Mouse (Mus musculus) midbrain, embryonic 14.5 days (tissue): ENCODE data around the gene 1700034J05Rik. TPM values are rescaled to one million over a fixed set of nuclear protein-coding genes. Genes with fewer than 3 reads are reported as not detected.

Experiments used
- ATAC-seq: fragments of 200-750 bp; cut with Nextera tagmentation; 2 replicates; pipeline ENCODE4 v1.8.0; 2017; ENCODE audit warnings: moderate number of reproducible peaks, moderate library complexity; ENCODE audit not compliant: low FRiP score, low TSS enrichment
- DNase-seq: peaks from one replicate; pipeline ENCODE4 v3.0.0-alpha.2; 2015
- H3K27ac ChIP-seq: fragments of 300-500 bp; sonication (generic); replicated peaks from 2 replicates; pipeline ENCODE4 v1.5.1; 2014; ENCODE audit warnings: mild to moderate bottlenecking, low read depth, low read length, moderate library complexity
- H3K27me3 ChIP-seq: fragments of 300-500 bp; sonication (generic); 2 replicates; pipeline ENCODE4 v1.6.1; 2014; ENCODE audit warnings: low read length, control low read depth, mixed read lengths; ENCODE audit not compliant: control insufficient read depth, insufficient read depth
- H3K36me3 ChIP-seq: fragments of 300-500 bp; sonication (generic); 2 replicates; pipeline ENCODE4 v1.6.1; 2014; ENCODE audit warnings: low read length, control low read depth; ENCODE audit not compliant: control insufficient read depth, insufficient read depth
- H3K4me1 ChIP-seq: fragments of 300-500 bp; sonication (generic); 2 replicates; pipeline ENCODE4 v1.6.1; 2014; ENCODE audit warnings: mild to moderate bottlenecking, antibody characterized with exemption, low read length, control low read depth; ENCODE audit not compliant: control insufficient read depth, insufficient read depth
- H3K4me2 ChIP-seq: fragments of 300-500 bp; sonication (generic); 2 replicates; pipeline ENCODE4 v1.6.1; 2014; ENCODE audit warnings: mild to moderate bottlenecking, low read length, moderate library complexity
- H3K4me3 ChIP-seq: fragments of 300-500 bp; sonication (generic); replicated peaks from 2 replicates; pipeline ENCODE4 v1.5.1; 2014; ENCODE audit warnings: low read depth, low read length
- H3K9ac ChIP-seq: fragments of 300-500 bp; sonication (generic); replicated peaks from 2 replicates; pipeline ENCODE4 v1.6.1; 2014; ENCODE audit warnings: mild to moderate bottlenecking, low read length, moderate library complexity
- H3K9me3 ChIP-seq: fragments of 300-500 bp; sonication (generic); 2 replicates; pipeline ENCODE4 v1.6.1; 2016; ENCODE audit warnings: low read length, control low read depth, mixed read lengths; ENCODE audit not compliant: control insufficient read depth
- WGBS: fragments of 180-500 bp; shearing (Covaris S2); extraction: QIAGEN DNeasy Blood & Tissue Kit; methylation state at CpG from one replicate; pipeline ENCODE4 v1.1.7; 2014; 5-methylcytosine and 5-hydroxymethylcytosine counted together
- polyA plus RNA-seq: library from polyadenylated mRNA; unstranded; fragments of >200 nt; fragmentation: Nextera tagmentation; extraction: Ambion mirVana; gene quantifications from 2 replicates; pipeline ENCODE4 v1.2.1, GENCODE M21; 2014

1700034J05Rik gene
- polyA plus RNA-seq, 1 experiment from 2014 or later, result not detected

DNA sequence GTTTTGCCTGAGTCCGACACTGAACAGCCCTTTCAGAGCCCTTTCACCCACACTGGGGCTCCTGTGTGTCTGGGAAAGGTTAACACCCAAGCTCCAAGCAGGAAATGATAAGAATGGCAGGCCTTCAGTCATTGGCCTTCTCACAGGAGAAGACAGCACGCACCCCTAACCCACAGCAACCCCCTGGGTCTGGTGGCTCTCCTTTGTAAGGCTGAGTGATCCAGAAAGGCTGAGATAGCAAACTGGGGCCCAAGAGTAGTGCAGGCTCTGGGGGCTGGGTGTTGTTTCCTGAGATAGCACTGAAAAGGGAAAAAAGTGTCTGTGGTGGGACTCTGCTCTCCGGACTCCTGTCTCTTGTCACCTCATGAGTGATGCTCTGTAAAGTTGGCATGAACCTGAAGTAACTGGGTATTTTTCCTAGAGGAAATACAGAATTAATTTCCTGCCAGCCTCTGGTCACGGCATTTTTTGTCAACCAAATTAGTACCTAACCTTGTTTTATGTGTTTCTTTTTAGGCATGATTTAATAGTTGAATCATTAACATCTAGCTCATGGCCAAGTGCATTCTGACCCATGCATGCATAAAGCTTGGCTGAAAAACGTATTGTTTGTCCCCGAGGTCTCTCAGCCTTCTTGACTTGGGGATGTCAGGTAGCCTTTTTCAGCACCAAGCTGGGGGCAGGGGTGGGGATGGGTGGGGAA is 7.7 kb downstream of the 1700034J05Rik start:
- no peaks in the 10 kb centered on the region for H3K9me3 ChIP-seq
- H3K36me3 ChIP-seq, result no peaks in the 10 kb centered on the region
- no peak overlapping the region for H3K4me2 ChIP-seq
- 84% methylated on average over 6 of the region's 6 CpGs for WGBS
- ATAC-seq (no peak), DNase-seq (no peak)
- no peak overlapping the region for H3K4me3 ChIP-seq
- no peak overlapping the region for H3K27ac ChIP-seq
- H3K27me3 ChIP-seq, result no peaks in the 10 kb centered on the region
- no peak overlapping the region for H3K9ac ChIP-seq
- peaks cover 8% of the 10 kb centered on the region; the same call in 1 of the 2 replicates for H3K4me1 ChIP-seq

DNA sequence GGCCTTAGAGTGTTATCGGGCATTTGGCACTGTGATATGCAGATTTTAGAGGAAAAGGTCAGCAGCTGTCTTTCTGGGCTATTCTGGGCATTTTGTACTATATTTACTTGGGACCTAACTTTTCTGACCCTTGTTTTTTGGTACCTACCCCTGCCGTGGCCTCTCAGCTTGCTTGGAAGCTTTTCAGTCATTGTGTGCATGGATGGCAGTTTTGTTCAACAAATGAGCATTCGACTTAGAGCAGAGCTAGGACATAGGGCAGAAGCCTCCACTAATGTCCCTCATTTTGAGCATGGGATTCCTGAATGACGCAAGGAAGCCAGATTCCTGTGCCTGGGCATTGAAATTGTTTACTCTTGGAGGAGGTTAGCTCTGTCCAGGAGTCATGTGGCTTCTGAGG is 9.4 kb downstream of the 1700034J05Rik start:
- ATAC-seq, result no peak
- Histone ChIP-seq H3K36me3 (no peaks in the 10 kb centered on the region), H3K9ac (no peak overlapping the region)

DNA sequence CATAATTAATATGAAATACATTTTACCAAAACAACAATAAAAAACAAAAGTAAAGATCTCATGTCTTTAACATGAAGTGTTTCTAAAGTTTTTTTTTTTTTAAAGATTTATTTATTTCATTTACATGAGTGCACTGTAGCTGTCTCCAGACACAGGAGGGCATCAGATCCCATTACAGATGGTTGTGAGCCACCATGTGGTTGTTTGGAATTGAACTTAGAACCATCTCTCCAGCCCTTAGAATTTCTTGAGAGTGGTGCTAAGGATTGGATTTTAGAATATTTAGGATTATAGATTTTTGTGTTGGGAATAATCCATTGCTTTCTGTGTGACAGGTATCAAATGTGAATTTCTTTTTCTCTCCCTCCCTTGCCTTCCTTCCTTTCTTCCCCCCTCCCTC is 10.2 kb downstream of the 1700034J05Rik start:
- no peaks in the 10 kb centered on the region for H3K27me3 ChIP-seq
- no peaks in the 10 kb centered on the region for H3K9me3 ChIP-seq
- H3K27ac ChIP-seq, result no peak overlapping the region
- H3K36me3 ChIP-seq, result no peaks in the 10 kb centered on the region
- DNase-seq, result no peak
- no peak overlapping the region for H3K4me2 ChIP-seq
- no peak overlapping the region for H3K9ac ChIP-seq
- ATAC-seq, result no peak
- H3K4me1 ChIP-seq, result no peaks in the 10 kb centered on the region
- H3K4me3 ChIP-seq, result no peak overlapping the region

More for the DNA sequence above, 9.4 kb downstream of the 1700034J05Rik start:
- no peaks in the 10 kb centered on the region for H3K4me1 ChIP-seq
- no peaks in the 10 kb centered on the region for H3K9me3 ChIP-seq
- no peak overlapping the region for H3K27ac ChIP-seq
- H3K4me2 ChIP-seq, result no peak overlapping the region
- no peak overlapping the region for H3K4me3 ChIP-seq
- H3K27me3 ChIP-seq, result no peaks in the 10 kb centered on the region
- no peak for DNase-seq
- WGBS, result 59% methylated on average over 4 of the region's 4 CpGs

DNA sequence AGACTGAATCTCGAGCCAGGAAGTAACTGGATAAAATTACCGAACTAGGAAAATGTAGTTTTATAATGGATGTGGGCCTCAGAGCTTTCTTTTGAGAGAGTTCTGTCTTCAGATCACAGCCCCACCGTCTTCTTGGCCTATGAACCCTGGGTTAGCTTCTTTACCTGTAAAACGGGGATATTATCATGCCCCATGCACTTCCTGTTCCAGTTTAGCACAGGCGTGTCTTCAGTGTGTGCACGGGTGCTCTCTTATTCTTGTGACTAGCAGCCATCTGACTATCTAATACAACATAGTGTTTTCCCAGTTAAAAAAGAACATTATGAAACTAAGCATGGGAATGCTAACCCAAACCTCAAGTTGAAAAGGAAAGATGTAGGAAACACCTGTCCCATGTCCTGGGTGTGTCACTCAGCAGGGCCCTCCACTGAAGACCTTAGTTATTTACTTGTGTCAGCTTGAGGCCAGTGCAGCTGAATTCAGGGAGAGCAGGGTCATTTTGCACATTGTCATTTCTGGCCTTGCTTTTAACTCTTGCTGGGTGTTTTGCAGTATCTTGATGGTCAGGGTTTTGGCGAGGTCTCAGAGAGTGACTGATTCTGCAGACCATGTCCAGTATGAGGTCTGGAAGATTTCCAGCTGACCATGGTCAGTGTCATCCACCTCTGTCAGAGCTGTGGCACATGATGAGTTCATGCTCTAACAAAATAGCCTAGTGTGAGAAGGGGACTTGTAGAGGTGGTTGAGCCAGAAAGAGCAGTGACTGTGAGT is 12.5 kb downstream of the 1700034J05Rik start:
- WGBS, result 90% methylated on average over 7 of the region's 7 CpGs
- H3K27me3 ChIP-seq, result no peaks in the 10 kb centered on the region
- no peak overlapping the region for H3K4me3 ChIP-seq
- H3K4me1 ChIP-seq, result no peaks in the 10 kb centered on the region
- H3K36me3 ChIP-seq, result no peaks in the 10 kb centered on the region
- no peak overlapping the region for H3K9ac ChIP-seq
- H3K27ac ChIP-seq, result no peak overlapping the region
- H3K4me2 ChIP-seq, result no peak overlapping the region
- ATAC-seq (no peak), DNase-seq (no peak)
- H3K9me3 ChIP-seq, result no peaks in the 10 kb centered on the region

DNA sequence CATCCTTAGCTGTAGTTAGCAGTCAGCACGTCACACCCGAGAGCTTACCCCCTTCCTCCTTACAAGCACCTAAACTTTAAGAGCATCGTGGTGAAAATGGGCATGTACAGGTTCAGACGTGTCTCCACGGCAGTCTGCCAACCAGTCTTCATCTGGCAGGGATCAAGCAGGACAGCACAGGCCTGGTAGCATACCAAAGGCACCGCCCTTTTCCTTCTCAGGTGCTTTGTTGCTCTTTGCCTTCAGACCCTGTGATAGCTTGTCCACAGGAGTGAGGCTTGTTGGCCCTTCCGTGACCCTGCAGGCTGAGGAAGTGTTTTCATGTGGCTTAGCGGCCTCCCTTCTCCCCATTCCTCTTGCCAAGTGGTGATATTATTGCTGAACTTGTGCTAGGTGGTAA is 15.2 kb downstream of the 1700034J05Rik start:
- H3K9me3 ChIP-seq, result no peaks in the 10 kb centered on the region
- no peak overlapping the region for H3K4me2 ChIP-seq
- DNase-seq (no peak), ATAC-seq (no peak)
- 92% methylated on average over 8 of the region's 8 CpGs for WGBS
- H3K27me3 ChIP-seq, result no peaks in the 10 kb centered on the region
- H3K4me3 ChIP-seq, result no peak overlapping the region
- no peak overlapping the region for H3K9ac ChIP-seq
- no peaks in the 10 kb centered on the region for H3K36me3 ChIP-seq
- H3K27ac ChIP-seq, result no peak overlapping the region
- H3K4me1 ChIP-seq, result no peaks in the 10 kb centered on the region

DNA sequence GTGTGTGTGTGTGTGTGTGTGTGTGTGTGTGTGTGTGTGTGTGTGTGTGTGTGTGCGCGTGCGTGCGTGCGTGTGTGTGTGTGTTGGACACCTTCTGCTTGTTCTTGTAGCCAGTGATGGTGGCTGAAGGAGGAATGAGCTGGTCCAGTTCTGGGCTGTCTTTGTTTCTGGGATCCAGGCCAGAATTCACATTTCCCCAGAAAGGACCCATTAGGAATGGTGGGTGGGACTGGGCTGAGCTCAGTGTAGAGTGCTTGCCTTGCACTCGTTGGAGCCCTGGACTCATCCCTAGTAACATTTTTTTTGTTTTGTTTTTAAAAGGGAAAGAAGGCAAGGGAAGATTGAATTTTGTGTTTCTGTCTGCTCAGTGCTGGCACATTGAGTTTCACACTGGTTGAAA is 18.3 kb downstream of the 1700034J05Rik start:
- H3K4me1 ChIP-seq, result no peaks in the 10 kb centered on the region
- no peaks in the 10 kb centered on the region for H3K36me3 ChIP-seq
- peak; percentile 28 for DNase-seq
- whole genome bisulfite sequencing, result 88% methylated on average over 6 of the region's 6 CpGs
- H3K9me3 ChIP-seq, result no peaks in the 10 kb centered on the region
- H3K27me3 ChIP-seq, result no peaks in the 10 kb centered on the region
- no peak overlapping the region for H3K4me3 ChIP-seq
- H3K9ac ChIP-seq, result no peak overlapping the region
- no peak overlapping the region for H3K4me2 ChIP-seq
- no peak overlapping the region for H3K27ac ChIP-seq
- ATAC-seq, result no peak

DNA sequence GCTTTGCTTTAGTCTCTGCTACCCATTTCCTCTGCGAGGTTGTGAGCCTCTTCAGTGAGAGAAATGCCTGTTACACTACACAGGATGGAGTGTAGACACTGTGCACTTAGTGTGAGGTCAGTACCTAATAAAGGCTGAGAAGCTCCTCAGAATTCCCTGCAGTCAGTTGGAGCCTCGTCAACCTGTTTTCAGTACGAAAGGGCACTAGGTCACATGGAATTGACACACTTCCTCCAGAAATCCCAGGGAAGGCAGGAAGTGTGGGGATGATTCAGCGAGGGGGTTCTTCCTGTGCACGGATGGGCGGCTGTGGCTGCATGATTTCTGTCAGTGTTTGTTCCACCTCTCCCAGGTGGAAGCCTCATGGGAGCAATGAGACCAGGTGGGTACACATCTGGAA is 21.1 kb downstream of the 1700034J05Rik start:
- Histone ChIP-seq H3K4me1 (no peaks in the 10 kb centered on the region), H3K36me3 (no peaks in the 10 kb centered on the region), H3K9ac (no peak overlapping the region), H3K27ac (0 out of 2 replicates have a peak overlapping the region, but pooled peaks have one; percentile 8), H3K4me2 (no peak overlapping the region), H3K27me3 (no peaks in the 10 kb centered on the region), H3K9me3 (no peaks in the 10 kb centered on the region), H3K4me3 (no peak overlapping the region)
- no peak for ATAC-seq
- WGBS, result 78% methylated on average over 6 of the region's 6 CpGs
- no peak for DNase-seq

DNA sequence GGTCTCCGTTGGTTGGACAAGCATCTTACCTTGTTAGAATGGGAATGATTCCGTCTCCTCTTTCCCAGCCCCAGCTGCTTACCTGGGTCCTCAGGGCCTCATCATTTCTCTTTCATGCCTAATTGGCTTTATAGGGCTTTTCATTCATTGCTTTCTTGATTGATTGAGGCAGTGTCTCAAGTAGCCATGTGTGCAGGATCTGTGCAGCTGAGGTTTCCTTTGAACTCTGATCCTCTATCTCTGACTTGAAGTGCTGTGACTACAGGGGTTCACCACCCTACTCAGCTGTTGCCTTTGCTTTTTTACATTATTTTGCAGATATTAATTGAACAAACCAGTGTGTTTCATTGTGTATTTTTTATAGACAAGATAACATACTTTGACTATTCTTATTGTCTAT is 25.2 kb downstream of the 1700034J05Rik start:
- Histone ChIP-seq H3K4me2 (no peak overlapping the region), H3K4me1 (no peaks in the 10 kb centered on the region), H3K4me3 (no peak overlapping the region), H3K9ac (no peak overlapping the region), H3K9me3 (no peaks in the 10 kb centered on the region), H3K36me3 (no peaks in the 10 kb centered on the region), H3K27me3 (no peaks in the 10 kb centered on the region), H3K27ac (no peak overlapping the region)
- 45% methylated on average over 2 of the region's 2 CpGs for WGBS
- ATAC-seq, result no peak
- no peak for DNase-seq

DNA sequence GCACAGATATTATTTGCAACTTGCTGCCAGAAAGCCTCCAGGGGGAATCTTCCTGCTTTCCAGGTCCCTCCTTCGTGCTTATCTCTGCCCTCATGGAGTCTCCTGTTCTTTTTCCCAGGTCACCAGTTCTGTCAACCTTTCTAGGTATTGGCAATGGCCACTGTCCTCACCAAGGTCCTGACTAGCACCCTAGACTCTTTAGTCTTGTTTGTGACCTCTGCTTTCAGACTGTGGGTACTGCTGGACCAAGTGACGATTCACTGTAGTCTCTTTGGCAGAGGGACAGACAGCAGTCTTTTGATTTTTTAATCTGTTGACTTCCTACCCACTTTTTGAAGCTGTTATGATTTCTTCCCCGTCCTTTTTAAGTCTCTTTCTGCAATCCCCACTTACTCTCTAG is 26.1 kb downstream of the 1700034J05Rik start:
- Histone ChIP-seq H3K4me2 (no peak overlapping the region), H3K36me3 (no peaks in the 10 kb centered on the region), H3K9ac (no peak overlapping the region), H3K27me3 (no peaks in the 10 kb centered on the region), H3K4me3 (no peak overlapping the region), H3K27ac (no peak overlapping the region), H3K9me3 (no peaks in the 10 kb centered on the region), H3K4me1 (no peaks in the 10 kb centered on the region)
- WGBS, result 56% methylated on average over 3 of the region's 3 CpGs
- DNase-seq (no peak), ATAC-seq (no peak)
